Mouse (Mus musculus) stomach, postnatal 0 days (tissue): ENCODE results near the gene Fam78b.

Experiments
- CTCF ChIP-seq: IDR thresholded peaks from 2 replicates; pipeline ENCODE4 v1.5.1; 2016; ENCODE audit warnings: antibody characterized with exemption, low read depth, mild to moderate bottlenecking, moderate library complexity
- EP300 ChIP-seq: optimal IDR thresholded peaks from 2 replicates; pipeline ENCODE3; 2016; ENCODE audit warnings: antibody characterized with exemption

DNA sequence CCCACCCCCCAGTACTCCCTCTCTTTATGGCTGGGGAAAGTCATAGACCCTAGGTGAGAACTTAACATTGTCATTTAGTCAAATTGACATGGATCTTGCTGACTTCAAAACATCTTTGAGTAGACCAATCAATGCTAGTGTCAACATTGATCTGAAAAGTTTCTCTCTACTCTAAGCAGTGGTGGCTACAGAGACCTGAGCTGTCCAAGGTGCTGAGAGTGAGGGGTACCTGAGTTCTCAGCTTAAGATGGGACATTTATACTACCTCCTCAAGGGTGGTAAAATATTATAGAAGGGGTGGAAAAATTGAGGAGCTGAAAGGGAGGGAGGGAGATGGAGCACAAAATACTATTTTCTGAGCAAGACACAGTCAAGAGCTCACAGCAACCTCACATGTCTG lies 122.3 kb downstream of the Fam78b start:
- TF ChIP-seq CTCF = no peak
- TF ChIP-seq EP300 = no peak
